Mouse (Mus musculus): Measurements from ENCODE around the gene Cdc42ep3. TPM values are rescaled to one million over a fixed set of nuclear protein-coding genes. Genes with fewer than 3 reads are reported as not detected.
A peak's percentile ranks its signal among the peaks of the same experiment; 100 is the strongest.

The Cdc42ep3 gene
- polyA plus RNA-seq (2015; fragmentation: Nextera tagmentation; extraction: Ambion mirVana): 49.1 and 55.9 TPM in 2 replicates

DNA sequence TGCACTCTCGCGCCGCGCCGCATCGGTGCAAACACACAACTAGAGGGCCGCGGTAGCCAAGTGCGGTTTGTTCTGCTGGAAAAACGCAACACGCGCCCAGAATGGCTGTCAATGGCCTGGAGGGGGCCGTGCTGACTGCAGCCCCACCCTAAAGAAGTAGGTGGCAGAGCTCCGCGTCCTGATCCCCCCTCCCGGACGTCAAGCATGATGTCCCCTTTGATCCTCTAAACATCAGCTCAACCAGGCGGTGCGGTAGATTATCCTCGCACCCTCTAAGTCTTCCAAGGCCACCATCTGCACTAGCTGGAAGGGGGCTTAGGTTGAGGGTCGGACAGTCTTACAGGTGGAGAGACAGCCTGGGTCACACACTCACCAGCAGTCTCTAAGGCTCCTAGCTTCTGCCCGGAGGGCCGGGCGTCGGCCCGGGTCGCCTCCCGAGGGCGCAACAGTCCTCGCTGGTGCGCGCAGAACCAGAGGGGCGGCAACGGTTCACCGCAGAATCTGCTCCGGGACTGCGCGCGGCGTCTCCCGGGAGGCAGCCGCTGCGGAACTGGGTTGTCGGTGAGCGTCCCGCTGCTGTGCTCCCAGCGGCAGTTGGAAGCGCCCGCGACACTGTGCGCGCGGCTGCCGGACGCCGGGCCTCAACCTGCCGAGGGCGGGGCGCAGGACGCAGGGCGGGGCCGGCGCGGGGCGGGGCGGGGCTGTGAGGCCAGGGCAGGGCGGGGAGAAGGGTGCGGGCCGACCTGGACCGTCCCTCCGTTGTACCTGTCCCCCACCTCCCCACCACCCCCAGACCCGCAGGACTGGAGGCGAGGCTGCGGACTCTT is at the start of gene Cdc42ep3:
Gene Cdc42ep3, minus strand, starts transcription at position 648 of the 827 bp plus-strand sequence.
- ATAC-seq (ENCODE audit: low FRiP score): peak; percentile 88
- WGBS: 1% methylated on average over 67 of the region's 74 CpGs
- peaks cover 44% of the 10 kb centered on the region for H3K4me1 ChIP-seq

GRCm38 (mm10) chr17:79400356-79400755 is 45.5 kb upstream of the Cdc42ep3 start:
- no peaks in the 10 kb centered on the region for H3K36me3 ChIP-seq
- H3K27ac ChIP-seq (replicated peaks): no peak overlapping the region
- no peak overlapping the region for H3K9ac ChIP-seq (replicated peaks)
- no peaks in the 10 kb centered on the region for H3K27me3 ChIP-seq (replicated peaks)
- 91% methylated on average over 2 of the region's 2 CpGs for WGBS
- no peak overlapping the region for H3K4me2 ChIP-seq
- H3K9me3 ChIP-seq (replicated peaks): no peaks in the 10 kb centered on the region
- no peak overlapping the region for H3K4me3 ChIP-seq (replicated peaks)
- no peaks in the 10 kb centered on the region for H3K4me1 ChIP-seq
- no peak for ATAC-seq (ENCODE audit: low FRiP score)

More for the DNA sequence above, at the start of gene Cdc42ep3:
- Histone ChIP-seq H3K27me3 (replicated peaks) (peaks cover 3% of the 10 kb centered on the region; the same call in 1 of the 2 replicates), H3K4me2 (peak within 1 kb of the TSS; percentile 91), H3K27ac (replicated peaks) (peak within 1 kb of the TSS; percentile 89), H3K9me3 (replicated peaks) (no peaks in the 10 kb centered on the region), H3K9ac (replicated peaks) (peak within 1 kb of the TSS; percentile 93), H3K4me3 (replicated peaks) (peak within 1 kb of the TSS; percentile 65), H3K36me3 (no peaks in the 10 kb centered on the region)

DNA sequence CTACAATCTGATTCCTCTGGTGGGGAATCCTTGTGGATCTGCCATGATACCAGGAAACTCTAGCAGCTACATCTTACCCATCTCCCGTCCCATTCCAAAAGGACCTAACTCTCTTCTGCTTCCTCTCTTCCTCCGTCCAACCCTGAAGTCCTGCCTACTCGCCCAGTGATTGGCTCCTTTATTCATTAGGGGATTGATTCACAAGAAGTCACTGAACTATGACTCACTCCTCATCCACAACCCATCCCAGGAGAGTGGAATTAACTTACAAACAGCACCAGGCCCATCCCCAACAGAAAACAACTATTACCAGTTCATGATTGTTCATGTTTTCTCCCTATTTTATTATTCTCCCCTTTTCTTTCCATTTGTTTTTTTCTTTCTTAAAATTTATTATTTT is 43.5 kb upstream of the Cdc42ep3 start:
- ATAC-seq (ENCODE audit: low FRiP score): no peak
- Histone ChIP-seq H3K4me3 (replicated peaks) (no peak overlapping the region), H3K4me2 (no peak overlapping the region), H3K4me1 (no peaks in the 10 kb centered on the region), H3K9me3 (replicated peaks) (no peaks in the 10 kb centered on the region), H3K9ac (replicated peaks) (no peak overlapping the region), H3K27me3 (replicated peaks) (no peaks in the 10 kb centered on the region), H3K27ac (replicated peaks) (no peak overlapping the region), H3K36me3 (no peaks in the 10 kb centered on the region)
- 84% methylated on average over 3 of the region's 3 CpGs for WGBS

GRCm38 (mm10) chr17:79394799-79395198 is 39.9 kb upstream of the Cdc42ep3 start:
- Histone ChIP-seq H3K27ac (replicated peaks) (no peak overlapping the region), H3K4me1 (no peaks in the 10 kb centered on the region), H3K4me2 (no peak overlapping the region), H3K9me3 (replicated peaks) (no peaks in the 10 kb centered on the region), H3K27me3 (replicated peaks) (no peaks in the 10 kb centered on the region), H3K9ac (replicated peaks) (no peak overlapping the region), H3K4me3 (replicated peaks) (no peak overlapping the region), H3K36me3 (no peaks in the 10 kb centered on the region)
- ATAC-seq (ENCODE audit: low FRiP score): no peak
- 85% methylated on average over 5 of the region's 5 CpGs for WGBS

- no peak overlapping the region for H3K4me2 ChIP-seq
- no peaks in the 10 kb centered on the region for H3K4me1 ChIP-seq
- no peaks in the 10 kb centered on the region for H3K9me3 ChIP-seq (replicated peaks)
- H3K27ac ChIP-seq (replicated peaks): no peak overlapping the region
- no peak for ATAC-seq (ENCODE audit: low FRiP score)
- WGBS: 85% methylated on average over 7 of the region's 7 CpGs
- no peaks in the 10 kb centered on the region for H3K27me3 ChIP-seq (replicated peaks)
- H3K4me3 ChIP-seq (replicated peaks): no peak overlapping the region
- no peaks in the 10 kb centered on the region for H3K36me3 ChIP-seq
- H3K9ac ChIP-seq (replicated peaks): no peak overlapping the region
Observed at GRCm38 (mm10) chr17:79393886-79394285, 39.0 kb upstream of the Cdc42ep3 start.

DNA sequence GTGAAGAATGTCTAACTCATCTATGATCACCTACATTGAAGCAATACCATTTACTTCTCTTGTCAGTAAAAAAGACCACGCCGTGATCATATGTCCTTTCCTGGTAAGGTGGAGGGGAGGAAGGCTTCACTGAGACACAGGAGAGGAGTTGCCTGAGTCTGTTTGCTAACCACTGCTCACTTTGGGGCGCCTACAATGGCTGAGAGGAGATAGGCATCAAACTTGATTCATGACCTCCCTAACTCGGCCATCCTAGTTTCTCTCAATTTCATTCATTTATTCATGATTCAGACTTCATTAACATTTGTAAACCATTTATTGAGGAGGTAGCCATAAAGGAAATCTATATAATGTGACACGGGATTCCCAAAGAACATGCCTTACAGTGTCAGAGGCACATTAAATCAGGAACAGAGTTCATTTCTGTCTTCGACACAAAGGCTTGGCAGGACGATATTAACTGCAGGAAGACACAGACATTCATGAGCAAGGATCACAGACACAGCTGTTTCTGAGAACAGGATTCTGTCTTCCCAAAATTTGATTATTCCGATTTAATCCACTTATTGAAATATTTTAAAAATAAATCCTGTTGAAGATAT is 32.7 kb upstream of the Cdc42ep3 start:
- no peak overlapping the region for H3K4me3 ChIP-seq (replicated peaks)
- no peaks in the 10 kb centered on the region for H3K36me3 ChIP-seq
- H3K27me3 ChIP-seq (replicated peaks): no peaks in the 10 kb centered on the region
- no peak for ATAC-seq (ENCODE audit: low FRiP score)
- no peak overlapping the region for H3K9ac ChIP-seq (replicated peaks)
- WGBS: 39% methylated on average over 8 of the region's 8 CpGs
- no peaks in the 10 kb centered on the region for H3K9me3 ChIP-seq (replicated peaks)
- H3K4me1 ChIP-seq: no peaks in the 10 kb centered on the region
- H3K4me2 ChIP-seq: no peak overlapping the region
- H3K27ac ChIP-seq (replicated peaks): no peak overlapping the region

GRCm38 (mm10) chr17:79381485-79381884 is 26.6 kb upstream of the Cdc42ep3 start:
- no peak overlapping the region for H3K27ac ChIP-seq (replicated peaks)
- H3K4me1 ChIP-seq: no peaks in the 10 kb centered on the region
- WGBS: 79% methylated on average over 3 of the region's 3 CpGs
- H3K9ac ChIP-seq (replicated peaks): no peak overlapping the region
- ATAC-seq (ENCODE audit: low FRiP score): no peak
- H3K4me2 ChIP-seq: no peak overlapping the region
- H3K9me3 ChIP-seq (replicated peaks): no peaks in the 10 kb centered on the region
- no peaks in the 10 kb centered on the region for H3K36me3 ChIP-seq
- H3K4me3 ChIP-seq (replicated peaks): no peak overlapping the region
- H3K27me3 ChIP-seq (replicated peaks): no peaks in the 10 kb centered on the region

DNA sequence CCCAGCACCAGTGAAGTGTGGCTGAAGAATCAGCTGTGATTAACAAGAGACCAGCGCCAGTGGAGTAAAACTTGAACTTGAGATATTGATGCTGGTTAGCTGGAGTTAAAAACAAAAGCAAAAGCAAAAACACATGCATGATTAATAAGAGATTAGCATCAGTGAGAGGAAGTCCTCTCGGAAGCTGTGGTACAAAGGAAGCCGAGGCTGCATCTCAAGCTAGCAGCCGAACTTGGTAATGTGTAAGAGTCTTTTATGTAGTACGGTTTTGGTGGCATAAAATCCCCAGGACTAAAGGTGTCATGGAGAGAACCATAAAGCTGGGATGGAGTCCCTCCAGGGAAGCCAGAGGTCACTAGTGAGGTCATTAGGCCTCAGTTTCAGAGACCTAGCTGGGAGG is 24.3 kb upstream of the Cdc42ep3 start:
- Histone ChIP-seq H3K27me3 (replicated peaks) (no peaks in the 10 kb centered on the region), H3K9me3 (replicated peaks) (no peaks in the 10 kb centered on the region), H3K4me2 (no peak overlapping the region), H3K4me3 (replicated peaks) (no peak overlapping the region), H3K9ac (replicated peaks) (no peak overlapping the region), H3K36me3 (no peaks in the 10 kb centered on the region), H3K27ac (replicated peaks) (no peak overlapping the region), H3K4me1 (no peaks in the 10 kb centered on the region)
- ATAC-seq (ENCODE audit: low FRiP score): no peak
- 48% methylated on average over 5 of the region's 5 CpGs for WGBS

DNA sequence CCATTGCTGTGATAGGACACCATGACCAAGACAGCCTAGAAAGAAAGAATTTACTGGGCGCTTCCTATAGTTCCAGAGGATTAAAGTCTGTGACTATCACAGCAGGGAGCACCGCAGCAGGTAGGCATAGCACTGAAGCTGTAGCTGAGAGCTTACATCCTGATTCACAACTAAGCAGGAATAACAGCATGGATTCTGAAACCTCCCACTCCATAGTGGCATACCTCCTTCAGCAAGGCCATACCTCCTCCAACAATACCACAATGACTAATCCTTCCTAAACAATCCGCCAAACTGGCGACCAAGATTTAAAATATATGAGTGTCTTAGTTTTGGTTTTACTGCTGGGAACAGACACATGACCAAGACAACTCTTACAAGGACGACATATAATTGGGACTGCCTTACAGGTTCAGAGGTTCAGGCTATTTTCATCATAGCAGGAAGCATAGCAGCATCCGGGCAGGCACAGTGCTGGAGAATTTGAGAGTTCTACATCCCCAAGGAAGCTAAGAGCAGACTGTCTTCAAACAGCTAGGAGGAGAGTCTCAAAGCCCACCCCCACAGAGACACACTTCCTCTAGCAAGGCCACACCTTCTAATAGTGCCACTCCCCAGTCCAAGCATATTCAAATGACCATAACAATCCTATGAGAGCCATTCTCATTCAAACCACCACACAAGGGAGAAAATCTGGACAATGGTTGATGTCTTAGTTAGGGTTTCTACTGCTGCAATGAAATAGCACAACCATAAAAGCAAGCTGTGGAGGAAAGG is 21.7 kb upstream of the Cdc42ep3 start:
- H3K4me1 ChIP-seq: no peaks in the 10 kb centered on the region
- no peaks in the 10 kb centered on the region for H3K27me3 ChIP-seq (replicated peaks)
- WGBS: 77% methylated on average over 6 of the region's 6 CpGs
- no peak for ATAC-seq (ENCODE audit: low FRiP score)
- no peaks in the 10 kb centered on the region for H3K36me3 ChIP-seq
- H3K9ac ChIP-seq (replicated peaks): no peak overlapping the region
- H3K4me3 ChIP-seq (replicated peaks): no peak overlapping the region
- H3K9me3 ChIP-seq (replicated peaks): no peaks in the 10 kb centered on the region
- no peak overlapping the region for H3K27ac ChIP-seq (replicated peaks)
- no peak overlapping the region for H3K4me2 ChIP-seq

DNA sequence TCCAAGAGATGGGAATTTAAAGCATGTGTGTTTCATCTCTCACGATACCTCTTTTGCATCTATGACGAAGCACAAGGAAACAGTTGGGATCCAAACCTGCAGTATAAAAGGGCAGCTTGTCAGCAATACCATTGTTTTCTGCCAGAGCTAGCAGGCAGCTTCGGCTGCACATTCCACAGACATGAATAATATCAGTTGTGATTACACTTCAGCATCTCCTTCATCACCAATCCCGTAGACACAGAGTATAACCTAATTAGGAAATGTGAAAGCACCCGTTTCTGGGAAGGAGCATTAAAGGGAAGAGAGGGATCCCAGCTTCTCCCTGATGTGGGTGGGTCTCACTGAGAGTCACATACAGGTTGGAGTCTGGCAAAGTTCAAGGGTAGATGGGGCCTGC is 18.1 kb upstream of the Cdc42ep3 start:
- Histone ChIP-seq H3K9ac (replicated peaks) (no peak overlapping the region), H3K4me1 (no peaks in the 10 kb centered on the region), H3K4me2 (no peak overlapping the region), H3K36me3 (no peaks in the 10 kb centered on the region), H3K27me3 (replicated peaks) (no peaks in the 10 kb centered on the region), H3K9me3 (replicated peaks) (no peaks in the 10 kb centered on the region), H3K4me3 (replicated peaks) (no peak overlapping the region), H3K27ac (replicated peaks) (no peak overlapping the region)
- no peak for ATAC-seq (ENCODE audit: low FRiP score)
- 71% methylated on average over 5 of the region's 5 CpGs for WGBS

DNA sequence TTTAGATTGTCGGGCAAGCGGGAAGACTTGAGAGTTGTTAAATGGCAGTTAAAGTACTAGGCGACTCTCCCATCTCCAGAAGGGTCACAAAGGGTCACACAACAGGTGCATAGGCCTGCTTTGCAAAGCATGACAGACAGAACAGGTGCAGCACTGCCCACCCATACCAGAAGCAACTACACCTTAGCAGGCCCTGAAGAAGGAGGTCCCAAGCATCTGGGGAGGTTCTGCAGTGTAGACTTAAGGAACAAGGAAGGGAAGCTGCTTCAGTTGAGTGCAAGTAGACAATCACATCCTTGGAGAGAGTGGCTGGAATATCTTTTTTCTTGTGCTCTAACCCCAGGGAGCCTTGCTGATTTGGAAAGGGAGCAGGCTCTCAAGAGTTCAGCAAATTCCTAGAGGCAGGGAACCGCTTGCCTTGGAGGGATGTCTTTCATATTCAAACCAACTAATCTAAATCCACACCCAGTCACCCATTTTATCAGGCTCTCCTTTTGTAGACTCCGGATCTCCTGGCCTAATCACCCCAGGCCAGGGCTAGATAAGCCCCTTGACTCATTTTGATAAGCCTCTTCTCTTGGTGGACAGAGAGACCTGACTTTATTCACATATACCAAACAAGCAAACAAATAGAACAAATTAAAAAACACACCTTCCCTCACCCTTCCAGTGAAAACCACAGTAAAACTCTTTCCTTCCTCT is 10.0 kb upstream of the Cdc42ep3 start:
- no peak for ATAC-seq (ENCODE audit: low FRiP score)
- no peaks in the 10 kb centered on the region for H3K36me3 ChIP-seq
- H3K4me2 ChIP-seq: no peak overlapping the region
- no peaks in the 10 kb centered on the region for H3K9me3 ChIP-seq (replicated peaks)
- H3K4me1 ChIP-seq: no peaks in the 10 kb centered on the region
- 50% methylated on average over 5 of the region's 5 CpGs for WGBS
- no peak overlapping the region for H3K9ac ChIP-seq (replicated peaks)
- no peak overlapping the region for H3K4me3 ChIP-seq (replicated peaks)
- H3K27ac ChIP-seq (replicated peaks): no peak overlapping the region
- no peaks in the 10 kb centered on the region for H3K27me3 ChIP-seq (replicated peaks)
